Mouse (Mus musculus): Measurements from ENCODE around the gene Psat1. TPM values are rescaled to one million over a fixed set of nuclear protein-coding genes. Genes with fewer than 3 reads are reported as not detected.

Gene Psat1
- polyA plus RNA-seq, 1 experiment from 2014 or later: 65.2 TPM

GRCm38 (mm10) chr19:15924181-15924865 lies 22.8 kb downstream of the Psat1 start:
- Histone ChIP-seq H3K4me3 (peak overlapping the region; percentile 78), H3K27me3 (no peaks in the 10 kb centered on the region), H3K4me1 (replicated peaks) (peaks cover 30% of the 10 kb centered on the region), H3K9ac (peak overlapping the region; percentile 65), H3K27ac (peak overlapping the region; percentile 90), H3K9me3 (replicated peaks) (no peaks in the 10 kb centered on the region), H3K4me2 (peak overlapping the region; percentile 99), H3K36me3 (peaks cover 5% of the 10 kb centered on the region; the same call in 1 of the 2 replicates)
- peak; percentile 44; the same call in 1 of the 2 replicates for ATAC-seq (replicated peaks; ENCODE audit: insufficient number of reproducible peaks, insufficient read depth, low FRiP score, low read depth)
- under 1% methylated on average over 46 of the region's 46 CpGs for WGBS

DNA sequence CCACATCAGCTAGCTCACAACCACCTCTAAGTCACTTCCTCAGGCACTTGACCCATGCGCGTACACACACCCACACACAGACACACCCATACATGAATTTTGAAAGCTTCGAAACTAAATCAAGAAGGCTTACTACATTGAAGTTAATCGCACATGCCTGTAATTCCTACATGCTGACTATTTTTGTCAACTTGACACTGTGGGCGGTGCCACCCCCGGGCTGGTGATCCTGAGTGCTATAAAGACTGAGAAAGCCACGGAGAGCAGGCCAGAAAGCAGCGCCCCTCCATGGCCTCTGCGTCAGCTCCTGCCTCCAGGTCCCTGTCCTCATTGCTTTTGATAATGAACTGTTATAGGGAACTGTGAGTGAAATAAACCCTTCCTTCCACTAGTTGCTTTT lies 23.7 kb downstream of the Psat1 start:
- Histone ChIP-seq H3K9me3 (replicated peaks) (no peaks in the 10 kb centered on the region), H3K36me3 (peaks cover 8% of the 10 kb centered on the region; the same call in 1 of the 2 replicates), H3K4me3 (peak overlapping the region; percentile 78), H3K27ac (peak overlapping the region; percentile 90), H3K9ac (peak overlapping the region; percentile 65; the same call in 1 of the 2 replicates), H3K27me3 (no peaks in the 10 kb centered on the region), H3K4me1 (replicated peaks) (peaks cover 30% of the 10 kb centered on the region), H3K4me2 (peak overlapping the region; percentile 99)
- ATAC-seq (replicated peaks; ENCODE audit: insufficient number of reproducible peaks, insufficient read depth, low FRiP score, low read depth): peak; percentile 12; the same call in 1 of the 2 replicates
- WGBS: 14% methylated on average over 9 of the region's 9 CpGs

GRCm38 (mm10) chr19:15919336-15919735 lies 27.8 kb downstream of the Psat1 start:
- H3K4me1 ChIP-seq (replicated peaks): peaks cover 15% of the 10 kb centered on the region
- H3K27me3 ChIP-seq: no peaks in the 10 kb centered on the region
- H3K4me2 ChIP-seq: no peak overlapping the region
- H3K4me3 ChIP-seq: no peak overlapping the region
- 91% methylated on average over 7 of the region's 7 CpGs for WGBS
- H3K9ac ChIP-seq: no peak overlapping the region
- H3K9me3 ChIP-seq (replicated peaks): no peaks in the 10 kb centered on the region
- H3K36me3 ChIP-seq: peaks cover 28% of the 10 kb centered on the region
- ATAC-seq (replicated peaks; ENCODE audit: insufficient number of reproducible peaks, insufficient read depth, low FRiP score, low read depth): no peak
- no peak overlapping the region for H3K27ac ChIP-seq

DNA sequence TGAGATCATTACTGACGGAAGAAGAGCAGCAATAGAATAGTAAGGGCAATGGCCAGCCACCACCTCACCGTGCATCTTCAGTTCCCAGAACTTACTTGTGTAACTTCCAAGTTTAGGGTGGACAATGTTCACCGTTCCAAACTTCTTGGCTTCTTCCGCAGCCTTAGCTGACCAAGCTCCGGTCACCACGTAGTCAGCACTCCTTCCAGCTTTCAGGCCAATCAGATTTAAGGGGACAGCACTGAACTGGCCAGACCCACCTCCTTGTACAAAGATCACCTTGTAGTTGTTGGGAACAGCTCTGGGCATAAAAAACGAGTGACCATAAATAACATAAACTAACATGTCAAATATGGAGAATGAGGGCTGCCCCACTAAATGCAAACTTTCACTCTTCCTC lies 29.0 kb downstream of the Psat1 start:
- Histone ChIP-seq H3K4me2 (no peak overlapping the region), H3K9me3 (replicated peaks) (no peaks in the 10 kb centered on the region), H3K4me1 (replicated peaks) (peaks cover 3% of the 10 kb centered on the region), H3K9ac (no peak overlapping the region), H3K36me3 (peaks cover 28% of the 10 kb centered on the region), H3K27ac (no peak overlapping the region), H3K4me3 (no peak overlapping the region), H3K27me3 (no peaks in the 10 kb centered on the region)
- no peak for ATAC-seq (replicated peaks; ENCODE audit: insufficient number of reproducible peaks, insufficient read depth, low FRiP score, low read depth)
- WGBS: 91% methylated on average over 7 of the region's 7 CpGs

GRCm38 (mm10) chr19:15913249-15913997 lies 33.7 kb downstream of the Psat1 start:
- Histone ChIP-seq H3K27ac (no peak overlapping the region), H3K4me3 (no peak overlapping the region), H3K4me1 (replicated peaks) (peaks cover 18% of the 10 kb centered on the region), H3K9ac (no peak overlapping the region), H3K4me2 (no peak overlapping the region), H3K36me3 (peaks cover 32% of the 10 kb centered on the region), H3K27me3 (no peaks in the 10 kb centered on the region), H3K9me3 (replicated peaks) (no peaks in the 10 kb centered on the region)
- 84% methylated on average over 9 of the region's 9 CpGs for WGBS
- ATAC-seq (replicated peaks; ENCODE audit: insufficient number of reproducible peaks, insufficient read depth, low FRiP score, low read depth): no peak

GRCm38 (mm10) chr19:15911441-15911840 lies 35.7 kb downstream of the Psat1 start:
- peak overlapping the region; percentile 17; the same call in 1 of the 2 replicates for H3K27ac ChIP-seq
- no peaks in the 10 kb centered on the region for H3K9me3 ChIP-seq (replicated peaks)
- H3K4me1 ChIP-seq (replicated peaks): peaks cover 18% of the 10 kb centered on the region
- H3K27me3 ChIP-seq: no peaks in the 10 kb centered on the region
- no peak overlapping the region for H3K9ac ChIP-seq
- no peak overlapping the region for H3K4me3 ChIP-seq
- H3K36me3 ChIP-seq: peaks cover 19% of the 10 kb centered on the region
- ATAC-seq (replicated peaks; ENCODE audit: insufficient number of reproducible peaks, insufficient read depth, low FRiP score, low read depth): no peak
- no peak overlapping the region for H3K4me2 ChIP-seq
- WGBS: 82% methylated on average over 5 of the region's 5 CpGs

- WGBS: 38% methylated on average over 3 of the region's 3 CpGs
- peak overlapping the region; percentile 51; the same call in 1 of the 2 replicates for H3K27ac ChIP-seq
- peak; percentile 65 for ATAC-seq (replicated peaks; ENCODE audit: insufficient number of reproducible peaks, insufficient read depth, low FRiP score, low read depth)
Measured at GRCm38 (mm10) chr19:15910987-15911386, 36.1 kb downstream of the Psat1 start.

DNA sequence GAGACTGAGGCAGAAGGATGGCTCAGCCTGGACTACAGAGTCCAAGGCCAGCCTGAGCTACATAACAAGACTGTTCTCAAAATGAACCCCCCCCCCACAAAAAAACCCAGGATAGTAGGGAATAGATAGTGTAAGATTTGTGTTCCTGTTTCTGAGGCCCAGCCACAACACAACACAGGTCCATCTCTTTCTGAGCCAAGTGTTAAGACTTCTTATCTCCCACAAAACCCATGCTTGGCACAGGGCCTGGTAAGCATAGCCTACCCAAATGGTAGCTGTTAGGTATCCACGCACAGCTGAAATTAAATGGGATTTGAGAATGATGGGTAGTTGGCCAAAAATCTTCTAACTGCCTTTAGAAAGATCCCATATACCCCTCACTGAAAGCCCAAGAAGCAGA lies 36.6 kb downstream of the Psat1 start:
- ATAC-seq (replicated peaks; ENCODE audit: insufficient number of reproducible peaks, insufficient read depth, low FRiP score, low read depth): no peak
- Histone ChIP-seq H3K4me3 (no peak overlapping the region), H3K27me3 (no peaks in the 10 kb centered on the region), H3K4me1 (replicated peaks) (peaks cover 18% of the 10 kb centered on the region), H3K27ac (peak overlapping the region; percentile 51; the same call in 1 of the 2 replicates), H3K36me3 (peaks cover 19% of the 10 kb centered on the region), H3K9me3 (replicated peaks) (no peaks in the 10 kb centered on the region), H3K9ac (no peak overlapping the region), H3K4me2 (no peak overlapping the region)
- whole genome bisulfite sequencing: 45% methylated on average over 1 of the region's 1 CpGs

More at GRCm38 (mm10) chr19:15910987-15911386, 36.1 kb downstream of the Psat1 start:
- Histone ChIP-seq H3K4me1 (replicated peaks) (peaks cover 18% of the 10 kb centered on the region), H3K27me3 (no peaks in the 10 kb centered on the region), H3K36me3 (peaks cover 19% of the 10 kb centered on the region), H3K9me3 (replicated peaks) (no peaks in the 10 kb centered on the region), H3K4me2 (no peak overlapping the region), H3K9ac (no peak overlapping the region), H3K4me3 (no peak overlapping the region)

GRCm38 (mm10) chr19:15908016-15908415 lies 39.1 kb downstream of the Psat1 start:
- Histone ChIP-seq H3K27ac (no peak overlapping the region), H3K9ac (no peak overlapping the region), H3K4me3 (no peak overlapping the region), H3K4me1 (replicated peaks) (peaks cover 18% of the 10 kb centered on the region), H3K36me3 (peaks cover 19% of the 10 kb centered on the region), H3K4me2 (no peak overlapping the region), H3K9me3 (replicated peaks) (no peaks in the 10 kb centered on the region), H3K27me3 (no peaks in the 10 kb centered on the region)
- ATAC-seq (replicated peaks; ENCODE audit: insufficient number of reproducible peaks, insufficient read depth, low FRiP score, low read depth): no peak
- WGBS: 83% methylated on average over 5 of the region's 5 CpGs

DNA sequence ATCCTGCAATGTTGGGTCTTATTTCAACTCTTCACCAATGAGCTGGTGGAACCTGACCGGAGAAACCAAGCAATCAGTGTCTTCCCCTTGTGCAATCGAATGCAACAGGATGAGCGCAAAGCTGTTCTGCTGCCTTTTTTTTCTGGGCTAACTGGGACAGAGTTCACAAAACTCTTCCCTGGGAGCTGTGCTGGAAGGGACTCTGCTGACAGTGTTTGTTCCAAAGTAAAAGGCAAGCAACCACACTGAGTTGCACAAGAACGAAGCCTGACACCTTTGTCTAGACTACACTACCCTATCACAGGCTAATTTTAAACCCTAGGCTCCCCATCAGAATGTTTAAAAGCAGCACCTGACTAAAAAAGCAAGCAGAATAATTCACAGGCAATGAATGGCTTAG lies 42.4 kb downstream of the Psat1 start:
- Histone ChIP-seq H3K27me3 (no peaks in the 10 kb centered on the region), H3K27ac (no peak overlapping the region), H3K9me3 (replicated peaks) (no peaks in the 10 kb centered on the region), H3K4me1 (replicated peaks) (no peaks in the 10 kb centered on the region), H3K4me3 (no peak overlapping the region), H3K9ac (no peak overlapping the region), H3K36me3 (peaks cover 14% of the 10 kb centered on the region; the same call in 1 of the 2 replicates), H3K4me2 (no peak overlapping the region)
- 79% methylated on average over 4 of the region's 4 CpGs for WGBS
- no peak for ATAC-seq (replicated peaks; ENCODE audit: insufficient number of reproducible peaks, insufficient read depth, low FRiP score, low read depth)

Data from heart, embryonic 15.5 days (tissue).